In genomic region chr1:87766233-87766632, GRCm38 (mm10) we compare ENCODE assay signal across 9 mouse cellular contexts. TPM values are rescaled to one million over a fixed set of nuclear protein-coding genes. Genes with fewer than 3 reads are reported as not detected.
DNase-seq lines count a peak whose midpoint lies in the region; ATAC-seq and TF ChIP-seq lines count a peak whose summit lies in the region.
"Had no signal": no experiment of that assay in that cellular context is flagged by ENCODE, and none has a peak within 500 bp of the region (broad histone marks: within the 10 kb centered on the region; RNA-seq: fewer than 3 reads in every experiment).

No protein-coding gene starts in this region.

- no peak overlapping the region for H3K9ac ChIP-seq in limb, embryonic 11.5 days (ENCODE audit: low read length)
- H3K9ac ChIP-seq: neural tube, embryonic 13.5 days had no signal

- DNase-seq in cerebellum, postnatal 25 days, result peak; percentile 16 to 35
- no peak for DNase-seq in cerebellum, adult 11 months
- DNase-seq in testis, postnatal 10 days (ENCODE audit: low spot score), result no peak
- peak; percentile 27 for DNase-seq in limb, embryonic 11.5 days (ENCODE audit: low spot score)
- peak; percentile 17 to 36 for DNase-seq in spleen, postnatal 14 days (ENCODE audit: low spot score in 2 of 2)
- no peak for DNase-seq in gastrocnemius, postnatal 25 days
- no peak for DNase-seq in layer of hippocampus, adult 9-10 months (ENCODE audit: low spot score)

- no peak overlapping the region for H3K27ac ChIP-seq in testis, adult 2 months (ENCODE audit: control insufficient read depth, insufficient read depth, low read depth, low read length)
- no peak overlapping the region for H3K27ac ChIP-seq in limb, embryonic 11.5 days (replicated peaks; ENCODE audit: low read depth, low read length)
- H3K27ac ChIP-seq: neural tube, embryonic 13.5 days had no signal

- no peaks in the 10 kb centered on the region for H3K4me1 ChIP-seq in testis, adult 2 months (ENCODE audit: control insufficient read depth, insufficient read depth, low read length)
- H3K4me1 ChIP-seq in limb, embryonic 11.5 days (ENCODE audit: control insufficient read depth, insufficient read depth, low read length), result no peaks in the 10 kb centered on the region
- H3K4me1 ChIP-seq: neural tube, embryonic 13.5 days had no signal

- H3K36me3 ChIP-seq in testis, adult 2 months (ENCODE audit: control insufficient read depth, insufficient read depth, low read length), result no peaks in the 10 kb centered on the region
- H3K36me3 ChIP-seq in limb, embryonic 11.5 days (ENCODE audit: control insufficient read depth, insufficient read depth, low read length), result peaks cover 40% of the 10 kb centered on the region

- H3K27me3 ChIP-seq in testis, adult 2 months (ENCODE audit: control insufficient read depth, insufficient read depth, low read length), result no peaks in the 10 kb centered on the region
- H3K27me3 ChIP-seq in limb, embryonic 11.5 days (ENCODE audit: control insufficient read depth, insufficient read depth, low read length), result no peaks in the 10 kb centered on the region
- H3K27me3 ChIP-seq: neural tube, embryonic 13.5 days had no signal

- H3K4me3 ChIP-seq in testis, adult 2 months (ENCODE audit: control insufficient read depth, low read depth, low read length), result no peak overlapping the region
- no peak overlapping the region for H3K4me3 ChIP-seq in limb, embryonic 11.5 days (ENCODE audit: low read depth, low read length)
- H3K4me3 ChIP-seq: neural tube, embryonic 13.5 days had no signal

- peak; percentile 56; the same call in 1 of the 2 replicates for TF ChIP-seq CTCF in testis, adult 2 months (IDR thresholded peaks at IDR 0.05; ENCODE audit: control insufficient read depth, insufficient read depth, insufficient replicate concordance, low read depth, low read length)

- ATAC-seq in limb, embryonic 11.5 days (ENCODE audit: insufficient number of reproducible peaks, low FRiP score, low TSS enrichment, low read depth), result no peak

- no peaks in the 10 kb centered on the region for H3K9me3 ChIP-seq in limb, embryonic 11.5 days (ENCODE audit: control insufficient read depth, low read length)
- H3K9me3 ChIP-seq: neural tube, embryonic 13.5 days had no signal

- 91% methylated on average over 3 of the region's 3 CpGs for WGBS in limb, embryonic 11.5 days

- no peak overlapping the region for H3K4me2 ChIP-seq in limb, embryonic 11.5 days (ENCODE audit: low read depth, severe bottlenecking)
- H3K4me2 ChIP-seq: neural tube, embryonic 13.5 days had no signal

- TF ChIP-seq POLR2A in testis, adult 2 months (IDR thresholded peaks at IDR 0.05; ENCODE audit: control insufficient read depth, low read depth, low read length), result no peak

RNA-seq across cellular contexts. Expression of gene Atg16l1, which starts 10.6 kb away (rescaled TPM):
- 7.8 and 9.1 TPM in 2 replicates for polyA plus RNA-seq in testis, adult 2 months (2012; rRNA removed)
- 30.3 and 31.0 TPM in 2 replicates for polyA plus RNA-seq in limb, embryonic 11.5 days (2014; fragmentation: Nextera tagmentation; extraction: Ambion mirVana)
- 10 to 100 TPM; 16.1 to 17.6 TPM for total RNA-seq in gastrocnemius, postnatal 25 days (2021)

RNA-seq across cellular contexts. Expression of gene Sag, which starts 37.2 kb away (rescaled TPM):
- polyA plus RNA-seq in testis, adult 2 months (2012; rRNA removed), result 11.1 and 11.2 TPM in 2 replicates
- polyA plus RNA-seq in limb, embryonic 11.5 days (2014; fragmentation: Nextera tagmentation; extraction: Ambion mirVana), result 2.3 and 3.4 TPM in 2 replicates
- total RNA-seq in gastrocnemius, postnatal 25 days (2021), result under 1 TPM in 1 of 2 experiments, not detected in 1; 0.24 TPM

Comparison
In these comparisons a context has a peak if more than half of its experiments do, and no peak if none do; other contexts are left out.
1. DNase-seq: peak in cerebellum, postnatal 25 days (2 of 2), limb, embryonic 11.5 days (single experiment) and spleen, postnatal 14 days (2 of 2); none in cerebellum, adult 11 months (single experiment), testis, postnatal 10 days (single experiment), gastrocnemius, postnatal 25 days (single experiment) and layer of hippocampus, adult 9-10 months (single experiment).